Mouse (Mus musculus) intestine, embryonic 14.5 days (tissue): ENCODE measurements around the gene Tgm3. TPM values are rescaled to one million over a fixed set of nuclear protein-coding genes. Genes with fewer than 3 reads are reported as not detected.

Experiments
- microRNA-seq: library from miRNA; unstranded; fragments of <30 nt; microRNA quantifications from one replicate; pipeline ENCODE4, GENCODE M21; 2016
- polyA plus RNA-seq: library from polyadenylated mRNA; unstranded; fragments of >200 nt; fragmentation: Nextera tagmentation; extraction: Ambion mirVana; gene quantifications from 2 replicates; pipeline ENCODE4 v1.2.1, GENCODE M21; 2014

Tgm3 gene
- polyA plus RNA-seq, 1 experiment from 2014 or later, result not detected

Small RNA genes within 50 kb of the gene (microRNA-seq; reads per million reads assigned to microRNA genes)
- gene Mir6339, result not detected

Other genes with a start within 250 kb of the Tgm3 start
- 11.8 and 13.1 TPM in 2 replicates for gene Stk35, start 211.8 kb upstream of the Tgm3 start, polyA plus RNA-seq
- gene Tgm6, start 100.1 kb downstream of the Tgm3 start, polyA plus RNA-seq, result not detected in 2 replicates
- gene Snrpb, start 167.1 kb downstream of the Tgm3 start, polyA plus RNA-seq, result 638 and 666 TPM in 2 replicates
- not detected in 2 replicates for gene Tmc2, start 182.8 kb downstream of the Tgm3 start, polyA plus RNA-seq